Mouse (Mus musculus) cerebellum, adult 9-11 months (tissue): ENCODE data around the gene Ap1s3.
A peak's percentile ranks its signal among the peaks of the same experiment; 100 is the strongest.
"Not testable (repeated sequence)": the region's sequence is repeated elsewhere in the genome, so short reads cannot be mapped to it uniquely, and the experiment has no call there.

Experiments
- DNase-seq: peaks from one replicate; pipeline ENCODE4 v3.0.0; 2022

The Ap1s3 gene

GRCm38 (mm10) chr1:79659598-79659997 lies 12.2 kb downstream of the Ap1s3 start:
- DNase-seq, result no peak

GRCm38 (mm10) chr1:79657411-79657810 lies 14.4 kb downstream of the Ap1s3 start:
- DNase-seq, result no peak

GRCm38 (mm10) chr1:79655819-79656555 lies 15.8 kb downstream of the Ap1s3 start:
- DNase-seq, result no peak

- DNase-seq, result no peak
Measured at GRCm38 (mm10) chr1:79654948-79655347, 16.8 kb downstream of the Ap1s3 start.

GRCm38 (mm10) chr1:79643411-79644110 lies 28.2 kb downstream of the Ap1s3 start:
- DNase-seq, result no peak

- DNase-seq, result no peak
Measured at GRCm38 (mm10) chr1:79642680-79643079, 29.1 kb downstream of the Ap1s3 start.

GRCm38 (mm10) chr1:79641355-79641754 lies 30.4 kb downstream of the Ap1s3 start:
- no peak for DNase-seq

GRCm38 (mm10) chr1:79640151-79640550 lies 31.6 kb downstream of the Ap1s3 start:
- DNase-seq, result peak; percentile 59

- DNase-seq, result no peak
Measured at GRCm38 (mm10) chr1:79639683-79640082, 32.1 kb downstream of the Ap1s3 start.

GRCm38 (mm10) chr1:79639107-79639506 lies 32.7 kb downstream of the Ap1s3 start:
- no peak for DNase-seq

- no peak for DNase-seq
Measured at GRCm38 (mm10) chr1:79637768-79638167, 34.0 kb downstream of the Ap1s3 start.

GRCm38 (mm10) chr1:79631521-79631920 lies 40.3 kb downstream of the Ap1s3 start:
- no peak for DNase-seq

- DNase-seq, result no peak
Measured at GRCm38 (mm10) chr1:79629726-79630125, 42.0 kb downstream of the Ap1s3 start.

GRCm38 (mm10) chr1:79626140-79626539 lies 45.6 kb downstream of the Ap1s3 start:
- DNase-seq, result no peak

- no peak for DNase-seq
Measured at GRCm38 (mm10) chr1:79619434-79619833, 52.3 kb downstream of the Ap1s3 start.

GRCm38 (mm10) chr1:79616492-79616891 lies 55.3 kb downstream of the Ap1s3 start:
- no peak for DNase-seq

GRCm38 (mm10) chr1:79614456-79614855 lies 57.3 kb downstream of the Ap1s3 start:
- DNase-seq, result no peak

- not testable (repeated sequence) for DNase-seq
Measured at GRCm38 (mm10) chr1:79611271-79611670, 60.5 kb downstream of the Ap1s3 start.

- not testable (repeated sequence) for DNase-seq
Measured at GRCm38 (mm10) chr1:79608856-79609255, 62.9 kb downstream of the Ap1s3 start.

GRCm38 (mm10) chr1:79602500-79602899 lies 69.3 kb downstream of the Ap1s3 start:
- DNase-seq, result no peak

GRCm38 (mm10) chr1:79598385-79599178 lies 73.2 kb downstream of the Ap1s3 start:
- DNase-seq, result no peak

- DNase-seq, result no peak
Measured at GRCm38 (mm10) chr1:79592721-79593277, 79.0 kb downstream of the Ap1s3 start.

- DNase-seq, result no peak
Measured at GRCm38 (mm10) chr1:79591091-79591490, 80.7 kb downstream of the Ap1s3 start.
